Mouse (Mus musculus) left cerebral cortex, adult 2 months (tissue): ENCODE measurements at regions not wholly inside any gene's neighbourhood (a gene's known extent, or its start where the extent isn't known, plus 50 kb on each side); places are given as distances from the start of the nearest gene placed in this dataset.

ENCODE experiments used
- DNase-seq, 2 experiments: peaks; one replicate each; pipeline ENCODE4 v3.0.0; 2021 to 2022; ENCODE audit warnings: low spot score in 2 of 2, mixed read lengths in 1 of 2; ENCODE audit errors: extremely low spot score in 1 of 2
- H3K27ac ChIP-seq: fragments of 200-600 bp; 2 replicates; pipeline ENCODE4 v1.8.1; 2022
- H3K4me3 ChIP-seq: fragments of 200-600 bp; 2 replicates; pipeline ENCODE4 v1.8.1; 2022
- CTCF ChIP-seq: fragments of 200-600 bp; IDR thresholded peaks from 2 replicates; pipeline ENCODE4 v1.8.1; 2022; ENCODE audit warnings: antibody characterized with exemption, mild to moderate bottlenecking, moderate library complexity
- intact Hi-C: fragments of 180-260 bp; cut with DNase I; formaldehyde crosslinking; loops from one replicate; pipeline ENCODE4 v1.15.1; 2025

DNA sequence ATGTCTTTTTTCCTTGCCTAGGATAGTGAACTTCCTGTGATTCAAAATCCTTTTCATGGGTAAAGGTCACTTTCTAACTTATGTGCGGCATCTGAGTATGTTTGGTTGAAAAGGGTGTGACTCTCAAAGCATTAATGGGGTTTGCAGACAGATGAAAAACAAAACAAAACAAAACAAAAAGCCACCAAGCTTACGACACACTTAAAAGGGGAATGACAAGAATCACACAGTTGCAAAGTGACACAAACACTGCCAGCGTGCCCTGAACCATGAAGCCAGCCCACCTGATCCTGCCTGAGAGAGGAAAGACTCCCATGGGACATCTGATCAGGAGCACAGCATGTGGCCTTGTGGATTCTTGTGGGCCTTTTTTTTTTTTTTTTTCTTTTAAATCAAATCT lies 204.2 kb upstream of the Klf3 start:
- intact Hi-C loops, result no loop called here
- Histone ChIP-seq H3K4me3 (no peak overlapping the region), H3K27ac (no peak overlapping the region)
- no peak for TF ChIP-seq CTCF
- DNase-seq, result no peak

GRCm38 (mm10) chr5:64599865-64600288 lies 203.3 kb upstream of the Klf3 start:
- TF ChIP-seq CTCF, result no peak
- H3K27ac ChIP-seq, result no peak overlapping the region; the same call in 1 of the 2 replicates
- DNase-seq, result no peak
- peak overlapping the region; percentile 18 for H3K4me3 ChIP-seq
- intact Hi-C loops, result no loop called here

GRCm38 (mm10) chr5:64600392-64600791 lies 202.8 kb upstream of the Klf3 start:
- intact Hi-C loops, result no loop called here
- Histone ChIP-seq H3K4me3 (peak overlapping the region; percentile 18), H3K27ac (no peak overlapping the region; the same call in 1 of the 2 replicates)
- TF ChIP-seq CTCF, result no peak
- no peak for DNase-seq

DNA sequence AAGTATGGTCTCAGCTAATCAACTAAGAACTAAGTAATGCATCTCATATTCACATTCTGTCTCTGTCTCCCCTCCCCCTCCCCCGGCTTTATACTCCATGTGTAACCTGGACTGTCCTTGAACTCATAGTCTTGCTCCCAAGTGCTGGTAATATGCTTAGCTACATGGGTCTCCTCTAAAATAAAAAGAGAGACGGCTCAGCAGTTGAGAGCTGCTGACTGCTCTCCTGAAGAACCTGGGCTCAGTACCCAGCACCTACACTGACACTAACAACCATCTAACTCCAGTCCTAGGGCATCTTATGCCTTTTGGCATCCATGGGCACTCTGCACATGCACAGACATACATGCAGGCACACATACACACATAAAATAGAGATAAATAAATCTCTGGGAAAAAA lies 202.4 kb upstream of the Klf3 start:
- DNase-seq, result no peak
- no peak overlapping the region for H3K4me3 ChIP-seq
- no peak overlapping the region for H3K27ac ChIP-seq
- no peak for TF ChIP-seq CTCF
- intact Hi-C loops, result no loop called here

- intact Hi-C loops, result no loop called here
- no peak for TF ChIP-seq CTCF
- Histone ChIP-seq H3K27ac (no peak overlapping the region), H3K4me3 (no peak overlapping the region)
- no peak for DNase-seq
These were observed 201.9 kb upstream of the Klf3 start for GRCm38 (mm10) chr5:64601285-64601684.

GRCm38 (mm10) chr5:64601832-64602231 lies 201.4 kb upstream of the Klf3 start:
- Histone ChIP-seq H3K27ac (no peak overlapping the region), H3K4me3 (no peak overlapping the region)
- intact Hi-C loops, result no loop called here
- TF ChIP-seq CTCF, result no peak
- no peak for DNase-seq

GRCm38 (mm10) chr5:64602356-64602936 lies 200.7 kb upstream of the Klf3 start:
- intact Hi-C loops, result no loop called here
- no peak for TF ChIP-seq CTCF
- DNase-seq, result no peak
- Histone ChIP-seq H3K27ac (no peak overlapping the region), H3K4me3 (no peak overlapping the region)

GRCm38 (mm10) chr5:64602996-64603755 lies 200.0 kb upstream of the Klf3 start:
- no peak for DNase-seq
- H3K4me3 ChIP-seq, result no peak overlapping the region
- TF ChIP-seq CTCF, result no peak
- H3K27ac ChIP-seq, result no peak overlapping the region
- intact Hi-C loops, result no loop called here

- no peak overlapping the region for H3K27ac ChIP-seq
- intact Hi-C loops, result no loop called here
- H3K4me3 ChIP-seq, result no peak overlapping the region
- no peak for DNase-seq
- TF ChIP-seq CTCF, result no peak
These were observed 198.0 kb upstream of the Klf3 start for GRCm38 (mm10) chr5:64605171-64605570.

DNA sequence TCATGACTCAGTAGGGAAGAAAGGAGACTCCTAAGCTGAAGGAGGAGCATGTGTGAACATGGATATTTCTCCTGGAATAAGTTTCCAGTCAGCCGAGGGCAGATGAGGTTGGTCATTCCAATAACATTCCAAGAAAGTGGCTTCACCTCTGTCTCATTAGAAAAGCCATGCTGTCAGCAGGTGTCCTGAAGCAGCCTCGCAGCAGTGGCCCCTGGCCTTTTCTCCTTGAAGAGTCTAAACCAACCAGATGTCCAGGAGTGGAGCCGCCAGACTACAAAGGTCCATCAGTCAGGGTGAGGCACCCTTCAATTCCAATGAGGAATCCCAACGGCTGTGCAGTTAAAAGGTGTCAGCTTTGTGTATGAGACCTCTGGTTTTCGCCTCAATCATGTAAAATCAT lies 197.2 kb upstream of the Klf3 start:
- intact Hi-C loops, result no loop called here
- DNase-seq, result no peak
- TF ChIP-seq CTCF, result no peak
- Histone ChIP-seq H3K27ac (no peak overlapping the region), H3K4me3 (no peak overlapping the region)

- Histone ChIP-seq H3K4me3 (no peak overlapping the region), H3K27ac (no peak overlapping the region)
- intact Hi-C loops, result no loop called here
- no peak for DNase-seq
- no peak for TF ChIP-seq CTCF
These were observed 193.7 kb upstream of the Klf3 start for GRCm38 (mm10) chr5:64609378-64610087.

DNA sequence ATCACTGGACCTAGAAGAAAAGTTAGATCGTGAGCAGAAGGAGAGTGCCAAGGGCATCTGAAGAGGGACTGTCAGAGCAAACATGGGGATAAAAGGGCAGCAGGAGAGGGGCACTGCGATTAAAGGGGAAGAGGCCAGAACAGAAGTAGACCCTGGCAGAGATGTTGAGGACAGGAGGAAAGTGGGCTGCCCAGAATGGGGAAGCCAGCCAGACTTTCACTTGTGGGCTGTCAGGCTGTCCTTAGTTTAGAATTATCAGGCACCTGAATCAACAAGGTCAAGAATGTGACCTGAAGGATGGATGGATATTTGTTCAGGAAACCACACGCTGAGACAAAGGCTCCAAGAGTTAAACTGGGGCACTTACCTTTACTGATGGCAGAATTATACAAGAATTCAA lies 193.0 kb upstream of the Klf3 start:
- Histone ChIP-seq H3K4me3 (no peak overlapping the region), H3K27ac (no peak overlapping the region)
- TF ChIP-seq CTCF, result no peak
- DNase-seq, result no peak
- intact Hi-C loops, result no loop called here
